Mouse (Mus musculus): ENCODE results near the gene Atad2b.
"Not testable (repeated sequence)": the region's sequence is repeated elsewhere in the genome, so short reads cannot be mapped to it uniquely, and the experiment has no call there.

GRCm38 (mm10) chr12:4886581-4886980 lies 30.6 kb upstream of the Atad2b start:
- not testable (repeated sequence) for TF ChIP-seq POLR2A (IDR thresholded peaks at IDR 0.05; ENCODE audit: borderline replicate concordance, extremely low read depth, low read depth, low read length); CTCF (IDR thresholded peaks at IDR 0.05; ENCODE audit: insufficient read depth, low read length)

All from lung, adult 2 months (tissue).